Mouse (Mus musculus) embryo, embryonic 11.5 days (tissue): ENCODE measurements around the gene Cetn3.

Experiments used
- DNase-seq: peaks from one replicate; pipeline ENCODE4 v3.0.0-alpha.2; 2012; ENCODE audit warnings: low read depth, low spot score

The Cetn3 gene

DNA sequence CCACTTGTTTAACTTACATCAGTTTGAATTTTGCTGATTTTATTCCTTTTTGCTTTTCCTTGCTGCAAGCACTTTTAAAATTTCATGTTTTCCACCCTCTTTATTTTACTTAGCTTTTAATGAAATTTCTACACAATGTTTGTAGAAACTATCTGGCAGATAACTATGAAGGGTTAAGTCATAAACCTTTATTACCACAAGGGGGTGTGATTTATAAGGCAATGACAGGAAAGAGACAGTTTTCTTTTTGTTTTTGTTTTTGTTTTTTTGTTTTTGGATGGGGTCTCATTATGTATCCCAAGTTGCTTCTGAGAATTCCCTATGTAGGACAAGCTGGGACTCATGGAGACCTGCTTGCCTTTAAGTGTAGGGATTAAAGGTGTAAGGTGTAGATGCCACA lies 39.9 kb downstream of the Cetn3 start:
- no peak for DNase-seq

DNA sequence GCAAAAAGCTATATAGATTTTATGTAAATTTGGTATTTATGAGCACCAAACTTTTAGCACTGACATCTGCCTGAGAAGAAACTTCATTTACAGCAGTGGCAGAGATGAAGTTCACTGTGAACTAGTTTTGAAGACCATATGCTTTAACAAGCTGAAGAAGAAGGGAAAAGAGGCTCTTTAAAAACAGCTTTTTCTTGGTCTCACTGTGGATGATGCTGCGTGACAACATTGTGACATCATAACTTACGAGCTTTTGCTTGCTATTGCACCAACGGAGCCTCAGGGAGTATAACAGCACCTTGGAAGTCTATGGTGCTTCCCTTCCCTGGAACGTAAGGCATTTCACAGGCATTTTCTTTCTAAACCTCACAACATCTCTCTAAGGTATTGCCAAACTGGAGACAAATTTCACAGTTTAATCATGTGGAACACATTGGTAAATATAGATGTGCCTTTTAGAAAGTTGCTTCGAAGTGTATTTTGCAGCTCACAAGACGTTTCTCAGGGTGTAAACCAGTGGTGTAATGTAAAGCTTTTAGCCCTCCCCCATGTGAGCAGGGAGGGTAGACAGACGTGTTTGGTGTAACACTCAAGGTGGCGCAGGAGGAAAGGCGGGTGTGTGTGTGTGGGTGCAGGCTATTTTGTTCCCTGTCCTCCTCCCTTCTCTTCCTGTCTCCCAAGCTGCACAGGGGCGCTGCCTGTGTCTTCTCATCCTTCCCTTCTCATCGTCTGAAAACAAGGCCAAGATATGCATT lies 41.9 kb downstream of the Cetn3 start:
- no peak for DNase-seq

- DNase-seq, result no peak
Measured at GRCm38 (mm10) chr13:81828486-81828885, 45.6 kb downstream of the Cetn3 start.

GRCm38 (mm10) chr13:81831838-81832237 lies 49.0 kb downstream of the Cetn3 start:
- DNase-seq, result no peak

DNA sequence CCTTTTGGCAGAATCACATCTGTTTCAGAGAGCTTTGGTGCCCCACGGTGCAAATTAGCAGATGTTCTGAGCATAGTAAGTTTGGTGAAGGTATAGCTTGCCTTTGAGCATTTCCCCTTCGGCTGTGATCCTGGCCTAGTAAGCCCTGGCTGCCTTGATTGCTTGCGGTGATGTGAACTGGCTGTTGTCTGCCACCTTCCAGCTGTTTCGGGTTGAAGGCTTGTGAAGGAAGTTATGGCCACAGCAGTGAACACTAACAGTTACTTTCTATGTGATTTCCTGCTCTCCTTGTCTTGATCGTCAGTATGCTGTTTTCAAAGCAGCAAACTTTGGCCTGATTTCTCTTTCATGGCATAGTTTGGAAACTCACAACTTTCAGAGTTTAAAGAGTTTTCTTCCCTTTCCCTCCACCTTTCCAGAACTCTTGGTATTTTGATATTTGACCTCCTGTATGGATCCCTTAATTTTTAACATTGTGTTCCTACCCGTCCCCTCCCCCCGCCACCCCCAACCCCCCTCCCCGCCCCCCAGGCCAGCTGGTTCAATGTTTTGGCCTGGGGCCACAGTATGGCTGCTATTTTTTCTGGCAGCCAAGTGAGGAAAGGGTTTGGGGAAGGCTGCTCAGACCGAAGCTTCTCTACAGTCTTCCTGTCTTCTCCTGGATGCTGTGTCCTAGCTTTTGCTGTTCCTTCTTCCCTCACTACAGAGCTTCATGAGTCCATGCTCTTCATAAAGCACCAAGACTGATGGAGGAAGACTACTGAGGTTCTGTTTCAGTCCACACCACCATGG lies 53.7 kb downstream of the Cetn3 start:
- DNase-seq, result no peak

DNA sequence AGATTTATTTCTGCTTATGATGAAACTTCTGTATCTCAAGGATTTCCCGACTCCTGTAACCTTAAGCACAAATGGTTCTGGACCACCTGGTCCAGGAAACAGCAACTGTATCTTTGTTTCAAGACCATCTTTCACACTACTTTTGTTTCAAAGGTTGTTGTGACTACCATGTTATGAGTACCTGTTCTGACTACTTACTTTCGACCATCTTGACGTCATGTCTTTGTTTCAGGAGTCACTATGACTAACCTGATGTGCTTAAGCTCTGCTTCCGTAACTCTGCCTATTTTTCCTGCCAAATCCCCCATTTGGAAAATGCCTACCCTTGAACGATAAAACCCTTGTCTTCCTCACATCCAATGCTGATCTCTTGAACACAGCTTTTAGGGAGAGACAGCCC lies 55.1 kb downstream of the Cetn3 start:
- DNase-seq, result no peak

DNA sequence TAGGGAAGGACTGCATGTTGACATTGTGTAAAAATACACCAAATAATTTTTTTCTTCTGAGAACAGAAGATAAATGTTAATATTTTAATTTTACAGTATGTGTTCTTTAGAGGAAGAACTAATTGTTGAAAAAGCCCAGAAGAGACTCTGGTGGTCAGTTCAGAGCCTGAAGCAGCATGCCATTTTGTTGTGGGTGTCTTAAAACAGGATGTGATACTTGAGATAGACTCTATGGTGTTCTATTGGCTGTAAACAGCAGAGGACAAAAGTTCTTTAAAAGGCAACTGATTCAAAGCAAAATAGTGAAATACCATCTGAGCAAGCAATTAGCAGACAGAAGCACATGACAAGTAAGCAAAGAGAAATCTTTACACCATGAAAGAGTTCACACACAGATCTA lies 56.1 kb downstream of the Cetn3 start:
- no peak for DNase-seq

- no peak for DNase-seq
Measured at GRCm38 (mm10) chr13:81840246-81840645, 57.4 kb downstream of the Cetn3 start.

DNA sequence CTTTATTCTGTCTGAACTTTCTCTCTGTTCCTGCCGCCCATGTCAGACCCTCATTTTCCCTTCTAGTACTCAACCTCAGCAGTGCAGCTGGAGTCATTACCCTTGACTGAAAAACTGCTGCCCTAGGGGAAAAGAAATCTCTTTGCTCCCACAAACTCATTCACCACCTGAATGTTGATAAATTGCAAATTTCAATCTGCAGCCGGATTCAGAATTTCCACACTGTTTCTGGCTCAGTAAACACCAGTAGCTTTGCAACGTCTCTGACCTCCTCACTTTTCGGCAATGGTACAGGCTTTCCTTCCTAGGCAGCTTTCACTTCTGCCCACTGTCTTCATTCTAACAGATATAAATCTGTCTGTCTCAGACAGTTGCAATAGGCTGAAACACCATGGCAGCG lies 57.8 kb downstream of the Cetn3 start:
- DNase-seq, result no peak

DNA sequence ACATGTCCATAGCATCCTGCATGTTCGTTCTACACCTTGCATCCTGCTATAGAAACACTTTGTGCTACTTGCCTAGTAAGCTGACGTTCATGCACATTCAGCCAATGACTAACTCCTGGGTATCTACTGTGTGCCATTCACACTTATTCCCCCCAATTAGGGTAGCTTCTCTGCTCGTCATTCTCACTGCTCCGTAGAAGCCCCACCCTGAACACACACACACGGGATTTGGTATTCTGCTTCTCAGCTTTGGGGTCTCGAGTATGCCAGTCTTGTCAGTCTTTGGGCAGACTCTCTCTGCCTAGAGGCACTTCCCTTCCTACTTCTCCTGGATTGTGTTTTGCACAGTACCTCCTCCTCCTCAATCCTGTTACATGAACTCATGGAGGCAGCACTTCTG lies 59.4 kb downstream of the Cetn3 start:
- no peak for DNase-seq
